In the genomic region with DNA sequence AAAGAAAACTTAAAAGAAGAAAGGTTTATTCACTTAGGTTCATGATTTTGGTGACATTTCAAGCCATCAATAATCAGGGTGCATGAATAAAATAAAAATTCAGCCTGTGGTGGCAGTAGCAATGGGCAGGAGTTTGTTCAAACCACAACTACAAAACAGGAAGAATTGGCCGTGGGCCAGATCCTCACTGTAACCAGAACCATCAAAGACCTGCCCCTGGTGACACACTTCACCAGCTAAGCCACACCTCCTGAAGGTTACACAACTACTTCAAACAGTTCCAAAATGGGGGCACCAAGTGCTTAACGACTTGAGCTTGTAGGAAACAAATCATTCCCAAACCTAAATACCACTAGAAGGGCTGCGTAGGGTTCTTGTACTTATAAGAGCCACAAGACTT, we compare ENCODE assay signal across 11 mouse cellular contexts.
DNase-seq lines count a peak whose midpoint lies in the region; ATAC-seq and TF ChIP-seq lines count a peak whose summit lies in the region.
"Had no signal": no experiment of that assay in that cellular context is flagged by ENCODE, and none has a peak within 500 bp of the region (broad histone marks: within the 10 kb centered on the region; RNA-seq: fewer than 3 reads in every experiment).

No protein-coding gene starts in this region.

- no peak for TF ChIP-seq EP300 in stomach, postnatal 0 days (optimal IDR thresholded peaks at IDR 0.05)

- no peak for TF ChIP-seq CTCF in stomach, postnatal 0 days (IDR thresholded peaks at IDR 0.05; ENCODE audit: low read depth)
- no peak for TF ChIP-seq CTCF in hindbrain, postnatal 0 days (IDR thresholded peaks at IDR 0.05; ENCODE audit: low read depth)

- WGBS in liver, embryonic 12.5 days (ENCODE audit: insufficient replicate concordance), result 37% methylated on average over 3 of the region's 3 CpGs
- 34% methylated on average over 3 of the region's 3 CpGs for WGBS in liver, embryonic 13.5 days (ENCODE audit: insufficient replicate concordance)
- WGBS in stomach, postnatal 0 days, result 57% methylated on average over 3 of the region's 3 CpGs
- WGBS in hindbrain, postnatal 0 days, result 77% methylated on average over 3 of the region's 3 CpGs

- H3K9me3 ChIP-seq in liver, embryonic 12.5 days (replicated peaks), result no peaks in the 10 kb centered on the region
- H3K9me3 ChIP-seq in liver, embryonic 13.5 days (replicated peaks), result no peaks in the 10 kb centered on the region
- no peaks in the 10 kb centered on the region for H3K9me3 ChIP-seq in stomach, postnatal 0 days (ENCODE audit: control insufficient read depth, low read length)
- no peaks in the 10 kb centered on the region for H3K9me3 ChIP-seq in hindbrain, postnatal 0 days (ENCODE audit: low read length)
- H3K9me3 ChIP-seq: G1E; neural tube, embryonic 13.5 days had no signal

- peak; percentile 59 for DNase-seq in liver
- peak; percentile 46 to 70 for DNase-seq in adrenal gland, postnatal 36 days
- peak; percentile 4 for DNase-seq in liver, embryonic 13.5 days
- DNase-seq in stomach, postnatal 0 days (ENCODE audit: low spot score), result peak; percentile 35
- DNase-seq in hindbrain, postnatal 0 days (ENCODE audit: low spot score), result no peak
- DNase-seq in heart, adult 18-20 months, result no peak
- no peak for DNase-seq in embryo, embryonic 10 days (ENCODE audit: low spot score)
- DNase-seq: cerebellum, adult 9-11 months had no signal

- H3K4me3 ChIP-seq in liver, embryonic 12.5 days, result no peak overlapping the region
- no peak overlapping the region for H3K4me3 ChIP-seq in liver, embryonic 13.5 days (replicated peaks)
- H3K4me3 ChIP-seq in stomach, postnatal 0 days (ENCODE audit: low read depth, low read length), result no peak overlapping the region
- H3K4me3 ChIP-seq in hindbrain, postnatal 0 days (ENCODE audit: low read length), result no peak overlapping the region
- H3K4me3 ChIP-seq: neural tube, embryonic 13.5 days had no signal

- H3K36me3 ChIP-seq in liver, embryonic 12.5 days, result no peaks in the 10 kb centered on the region
- no peaks in the 10 kb centered on the region for H3K36me3 ChIP-seq in liver, embryonic 13.5 days
- no peaks in the 10 kb centered on the region for H3K36me3 ChIP-seq in stomach, postnatal 0 days (ENCODE audit: control insufficient read depth, insufficient read depth, low read length)
- H3K36me3 ChIP-seq in hindbrain, postnatal 0 days (ENCODE audit: insufficient read depth, low read length), result no peaks in the 10 kb centered on the region
- H3K36me3 ChIP-seq: G1E; neural tube, embryonic 13.5 days had no signal

- no peak overlapping the region for H3K9ac ChIP-seq in liver, embryonic 12.5 days
- no peak overlapping the region for H3K9ac ChIP-seq in liver, embryonic 13.5 days
- H3K9ac ChIP-seq in stomach, postnatal 0 days (ENCODE audit: low read length), result no peak overlapping the region
- no peak overlapping the region for H3K9ac ChIP-seq in hindbrain, postnatal 0 days (replicated peaks; ENCODE audit: low read length)
- H3K9ac ChIP-seq: neural tube, embryonic 13.5 days had no signal

- ATAC-seq in liver, embryonic 12.5 days, result no peak
- no peak for ATAC-seq in liver, embryonic 13.5 days (ENCODE audit: low read depth)
- 0 out of 2 replicates have a peak, but pooled peaks have one; percentile 29 for ATAC-seq in stomach, postnatal 0 days (ENCODE audit: low FRiP score, low TSS enrichment)
- ATAC-seq in hindbrain, postnatal 0 days, result no peak

- H3K27me3 ChIP-seq in liver, embryonic 12.5 days (replicated peaks), result no peaks in the 10 kb centered on the region
- H3K27me3 ChIP-seq in liver, embryonic 13.5 days, result no peaks in the 10 kb centered on the region
- H3K27me3 ChIP-seq in stomach, postnatal 0 days (ENCODE audit: control insufficient read depth, insufficient read depth, low read length), result no peaks in the 10 kb centered on the region
- H3K27me3 ChIP-seq in hindbrain, postnatal 0 days (ENCODE audit: insufficient read depth, low read length), result no peaks in the 10 kb centered on the region
- H3K27me3 ChIP-seq: neural tube, embryonic 13.5 days had no signal

- no peaks in the 10 kb centered on the region for H3K4me1 ChIP-seq in liver, embryonic 12.5 days
- no peaks in the 10 kb centered on the region for H3K4me1 ChIP-seq in liver, embryonic 13.5 days (replicated peaks)
- H3K4me1 ChIP-seq in stomach, postnatal 0 days (replicated peaks; ENCODE audit: control insufficient read depth, insufficient read depth), result no peaks in the 10 kb centered on the region
- no peaks in the 10 kb centered on the region for H3K4me1 ChIP-seq in hindbrain, postnatal 0 days (ENCODE audit: insufficient read depth, low read length)
- H3K4me1 ChIP-seq: neural tube, embryonic 13.5 days had no signal

- H3K4me2 ChIP-seq in liver, embryonic 12.5 days, result no peak overlapping the region
- no peak overlapping the region for H3K4me2 ChIP-seq in liver, embryonic 13.5 days
- no peak overlapping the region for H3K4me2 ChIP-seq in stomach, postnatal 0 days (replicated peaks; ENCODE audit: low read depth)
- H3K4me2 ChIP-seq in hindbrain, postnatal 0 days (ENCODE audit: low read depth, low read length), result no peak overlapping the region
- H3K4me2 ChIP-seq: neural tube, embryonic 13.5 days had no signal

- no peak overlapping the region for H3K27ac ChIP-seq in liver, embryonic 12.5 days
- no peak overlapping the region for H3K27ac ChIP-seq in liver, embryonic 13.5 days
- H3K27ac ChIP-seq in stomach, postnatal 0 days (replicated peaks), result no peak overlapping the region
- H3K27ac ChIP-seq in hindbrain, postnatal 0 days, result no peak overlapping the region
- H3K27ac ChIP-seq: neural tube, embryonic 13.5 days had no signal

Comparison
In these comparisons a context has a peak if more than half of its experiments do, and no peak if none do; other contexts are left out.
1. DNase-seq: peak in liver (single experiment), adrenal gland, postnatal 36 days (2 of 2), liver, embryonic 13.5 days (single experiment) and stomach, postnatal 0 days (single experiment); none in hindbrain, postnatal 0 days (single experiment), heart, adult 18-20 months (0 of 2) and embryo, embryonic 10 days (single experiment).